Mouse (Mus musculus) ovary, postnatal 36 days (tissue): Measurements from ENCODE around the gene Zfp740.

Experiments
- DNase-seq: peaks from one replicate; pipeline ENCODE4 v3.0.0; 2022; ENCODE audit warnings: low spot score, mixed read lengths

The Zfp740 gene

DNA sequence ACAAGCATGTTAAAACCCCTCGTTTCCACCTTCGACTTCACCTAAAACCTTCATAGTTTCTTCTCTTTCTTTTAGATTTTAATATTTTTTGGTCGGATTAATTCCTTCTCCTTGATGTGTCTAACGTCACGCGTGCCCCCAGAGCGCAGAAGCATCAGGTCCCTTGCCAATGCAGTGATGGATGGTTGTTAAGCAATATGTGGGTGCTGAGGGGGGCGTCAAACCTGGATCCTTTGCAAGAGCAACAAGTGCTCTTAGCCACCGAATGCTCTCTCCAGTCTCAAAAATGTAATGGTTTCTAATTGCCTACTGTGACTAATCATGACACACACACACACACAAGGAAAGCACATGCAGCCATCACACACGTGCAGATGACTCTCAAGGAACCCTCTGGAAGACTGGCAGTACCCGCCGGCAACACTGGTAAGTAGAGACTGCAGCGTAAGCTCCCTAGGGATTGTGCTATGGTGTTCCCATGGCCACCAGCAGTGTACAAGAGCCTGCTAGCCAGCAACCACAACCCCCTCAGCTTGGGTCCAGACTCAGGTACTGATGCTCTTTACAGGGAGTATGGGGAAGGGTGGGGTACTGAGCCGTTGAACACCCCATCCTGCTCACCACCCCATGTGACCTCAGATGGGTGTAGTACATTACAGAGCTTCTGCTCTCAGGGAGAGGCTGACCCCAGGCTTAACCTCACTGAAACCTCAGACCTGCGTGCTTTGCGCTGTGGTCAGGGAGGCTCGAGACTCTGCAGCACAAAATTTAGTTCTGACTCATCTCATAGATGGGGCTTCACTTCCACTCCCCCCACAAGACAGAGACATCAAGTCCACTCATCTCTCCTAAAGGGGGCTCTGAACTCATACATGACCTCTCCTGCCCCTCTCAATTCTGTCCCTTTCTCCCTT is 27.6 kb downstream of the Zfp740 start:
- no peak for DNase-seq

DNA sequence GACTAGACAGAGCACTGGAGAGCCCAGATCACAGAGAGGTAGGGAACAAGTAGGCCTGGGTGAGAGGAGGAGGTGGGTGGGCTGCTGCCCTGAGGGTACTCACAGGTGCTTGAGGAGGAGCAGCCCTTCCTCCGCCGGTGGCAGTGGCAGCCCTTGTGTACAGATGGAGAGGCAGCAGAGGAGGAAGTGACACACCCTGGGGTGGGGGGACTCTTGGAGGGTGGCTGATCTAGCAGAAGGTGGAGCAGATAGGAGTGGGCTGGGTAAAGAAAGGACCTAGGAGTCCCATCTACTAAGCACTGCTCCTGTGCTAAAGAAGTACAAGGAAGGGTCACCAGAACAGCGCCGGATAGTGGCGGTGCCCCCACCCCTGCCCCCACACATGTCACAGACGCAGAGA is 28.7 kb downstream of the Zfp740 start, which contains the start of gene Itgb7:
Gene Itgb7 (minus strand): TSS at position 197 of the 400 bp plus-strand sequence.
- no peak for DNase-seq

DNA sequence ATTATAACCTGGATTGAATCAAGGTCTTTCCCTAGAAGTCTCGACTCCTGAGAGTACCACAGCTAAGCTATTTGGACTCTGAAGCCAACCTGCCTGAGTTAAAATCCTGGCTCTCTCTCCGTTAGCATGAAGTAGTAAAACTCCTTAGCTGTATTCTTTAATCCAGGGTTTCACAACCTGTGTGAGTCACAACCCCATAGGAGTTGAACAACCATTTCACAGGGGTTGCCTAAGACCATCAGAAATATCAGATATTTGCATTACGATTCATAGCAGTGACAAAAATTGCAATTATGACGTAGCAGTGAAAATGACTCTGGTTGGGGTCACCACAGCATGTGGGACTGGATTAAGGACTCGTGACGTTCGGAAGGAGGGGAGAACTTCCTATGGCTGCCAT is 29.7 kb downstream of the Zfp740 start:
- DNase-seq = no peak

DNA sequence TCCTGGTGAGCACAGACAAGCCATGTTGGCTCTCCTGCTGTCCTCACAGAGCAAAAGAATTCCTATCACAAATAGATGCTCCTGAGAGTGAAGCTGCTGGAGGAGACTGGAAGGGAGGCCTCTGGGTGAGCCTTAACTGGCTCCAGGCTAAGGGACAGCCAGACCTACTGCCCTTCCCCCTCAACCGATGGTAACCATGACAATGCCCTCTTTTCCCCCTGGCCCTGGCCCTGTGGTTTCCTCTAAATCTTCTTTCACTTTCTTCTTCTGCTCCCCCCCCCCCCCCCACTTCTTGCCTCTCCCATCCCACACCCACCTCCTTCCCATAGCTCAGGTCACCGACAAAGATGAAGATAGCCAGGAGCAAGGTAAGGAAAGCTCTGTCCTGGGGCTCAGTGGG is 30.8 kb downstream of the Zfp740 start:
- no peak for DNase-seq

DNA sequence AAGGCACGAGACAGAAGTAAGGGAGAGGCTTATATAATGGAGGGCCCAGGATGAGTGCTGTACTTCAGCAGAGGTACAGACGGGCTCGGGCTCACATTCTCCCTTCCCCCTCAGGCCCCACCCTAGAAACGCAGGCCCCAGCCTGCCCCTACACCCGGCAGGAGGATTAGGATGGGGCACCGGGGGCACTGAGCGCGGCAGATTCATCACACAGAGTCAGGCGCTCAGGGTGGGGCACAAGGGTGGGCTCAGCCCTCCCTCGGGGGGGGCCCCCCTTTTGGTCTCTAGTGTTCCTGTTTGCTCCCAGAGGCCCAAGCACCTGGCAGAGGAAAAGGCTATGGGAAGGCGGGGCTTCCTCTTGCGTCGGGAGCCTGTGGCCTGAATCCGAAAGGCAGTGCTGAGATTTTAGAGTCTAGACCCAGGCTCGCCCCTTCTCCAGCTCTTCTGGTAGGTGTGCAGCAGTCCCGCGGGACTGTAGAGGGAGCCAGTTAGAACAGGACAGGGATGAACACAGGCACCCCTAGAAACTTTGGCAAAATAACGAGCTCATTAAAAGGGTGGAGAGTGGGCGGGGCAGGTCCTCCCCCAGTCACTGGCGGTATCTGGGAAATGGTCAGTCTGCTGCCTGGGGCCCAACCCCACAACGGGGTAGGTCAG is 32.5 kb downstream of the Zfp740 start:
- no peak for DNase-seq

DNA sequence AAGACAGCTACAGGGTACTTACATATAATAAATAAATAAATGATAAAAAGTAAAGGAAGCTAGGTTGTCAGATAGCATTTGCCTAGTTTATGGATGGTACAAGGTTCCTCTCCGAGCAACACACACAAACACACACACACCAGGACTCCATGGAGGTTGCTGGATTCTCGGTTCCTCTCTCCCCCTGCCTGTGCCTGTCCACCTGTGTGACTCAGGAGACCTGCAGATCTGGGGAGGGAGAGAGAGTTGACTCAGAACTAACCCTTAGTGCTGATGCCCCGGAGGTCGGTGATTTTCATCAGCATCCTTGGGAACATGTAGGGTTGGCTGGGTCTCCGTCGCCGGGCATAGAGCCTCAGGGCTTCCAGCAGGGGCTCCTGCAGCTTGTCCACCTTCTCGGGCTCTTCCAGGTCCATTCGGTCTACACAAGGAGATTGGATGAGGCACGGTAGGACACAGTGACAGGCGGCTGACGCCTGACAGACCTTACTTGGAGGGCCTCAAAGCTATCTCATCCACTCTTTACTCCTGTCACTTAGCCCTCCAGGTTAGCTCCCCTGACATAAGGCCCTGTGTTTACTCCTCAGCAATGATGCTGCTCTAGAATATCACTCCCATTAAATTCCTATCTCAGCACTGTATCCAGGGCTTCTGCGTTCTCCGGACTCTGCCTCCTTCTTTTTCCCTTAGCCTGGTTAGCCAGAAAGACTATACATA is 35.7 kb downstream of the Zfp740 start:
- DNase-seq = no peak

DNA sequence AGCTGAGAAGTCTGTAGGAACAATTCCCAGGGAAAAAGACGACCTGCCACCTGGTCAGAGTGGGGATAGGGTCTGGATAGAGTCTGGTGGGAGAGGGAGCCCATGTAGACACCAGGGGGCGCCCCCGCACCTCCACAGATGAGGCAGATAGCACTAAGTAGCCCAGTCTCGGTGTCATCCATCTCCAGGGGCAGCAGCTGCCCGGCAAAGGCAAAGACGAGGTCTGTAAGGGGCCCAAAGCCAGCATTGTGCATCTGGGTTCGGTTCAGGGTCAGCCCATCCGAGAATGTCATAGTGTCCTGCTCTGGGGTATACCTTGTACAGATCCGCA is 36.2 kb downstream of the Zfp740 start:
- peak; percentile 79 for DNase-seq

DNA sequence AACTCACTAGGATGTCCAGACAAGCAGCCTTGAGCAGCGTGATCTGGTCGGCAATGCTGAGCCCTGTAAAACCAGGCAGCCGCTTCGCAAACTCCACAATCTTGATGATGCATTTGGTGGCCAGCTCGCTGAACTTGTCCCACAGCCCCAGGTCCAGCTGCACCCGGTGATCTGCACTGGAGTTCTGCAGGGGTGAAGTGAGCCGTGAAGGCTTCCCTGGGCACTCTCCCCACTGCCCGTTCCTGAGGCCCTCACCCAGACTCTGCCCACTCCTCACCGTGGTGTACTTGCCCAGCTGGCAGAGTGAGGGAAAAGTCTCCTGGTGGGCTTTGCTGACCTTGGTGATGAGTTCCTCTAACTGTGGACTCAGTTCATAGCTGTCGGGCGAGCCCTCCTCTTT is 36.8 kb downstream of the Zfp740 start:
- DNase-seq = no peak

DNA sequence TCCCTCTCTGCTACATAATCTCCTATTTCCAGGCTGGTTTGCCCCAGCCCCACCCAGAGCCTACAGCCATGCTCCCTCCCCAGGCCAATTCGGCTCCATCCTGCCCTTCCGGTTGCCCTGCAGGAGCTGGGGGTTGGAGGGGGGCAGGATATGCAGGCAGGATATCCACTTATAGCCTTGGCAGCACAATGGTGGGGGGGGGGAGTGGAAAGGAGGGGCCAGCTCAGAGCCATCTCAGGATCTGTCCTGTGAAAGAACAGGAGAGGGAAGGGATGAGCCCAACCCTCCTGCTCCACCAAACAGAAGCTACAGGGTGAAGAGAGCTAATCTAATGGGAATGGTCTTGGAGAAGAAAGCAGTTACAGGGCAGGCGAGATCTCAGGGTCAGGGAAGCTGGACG is 37.6 kb downstream of the Zfp740 start:
- DNase-seq = no peak

DNA sequence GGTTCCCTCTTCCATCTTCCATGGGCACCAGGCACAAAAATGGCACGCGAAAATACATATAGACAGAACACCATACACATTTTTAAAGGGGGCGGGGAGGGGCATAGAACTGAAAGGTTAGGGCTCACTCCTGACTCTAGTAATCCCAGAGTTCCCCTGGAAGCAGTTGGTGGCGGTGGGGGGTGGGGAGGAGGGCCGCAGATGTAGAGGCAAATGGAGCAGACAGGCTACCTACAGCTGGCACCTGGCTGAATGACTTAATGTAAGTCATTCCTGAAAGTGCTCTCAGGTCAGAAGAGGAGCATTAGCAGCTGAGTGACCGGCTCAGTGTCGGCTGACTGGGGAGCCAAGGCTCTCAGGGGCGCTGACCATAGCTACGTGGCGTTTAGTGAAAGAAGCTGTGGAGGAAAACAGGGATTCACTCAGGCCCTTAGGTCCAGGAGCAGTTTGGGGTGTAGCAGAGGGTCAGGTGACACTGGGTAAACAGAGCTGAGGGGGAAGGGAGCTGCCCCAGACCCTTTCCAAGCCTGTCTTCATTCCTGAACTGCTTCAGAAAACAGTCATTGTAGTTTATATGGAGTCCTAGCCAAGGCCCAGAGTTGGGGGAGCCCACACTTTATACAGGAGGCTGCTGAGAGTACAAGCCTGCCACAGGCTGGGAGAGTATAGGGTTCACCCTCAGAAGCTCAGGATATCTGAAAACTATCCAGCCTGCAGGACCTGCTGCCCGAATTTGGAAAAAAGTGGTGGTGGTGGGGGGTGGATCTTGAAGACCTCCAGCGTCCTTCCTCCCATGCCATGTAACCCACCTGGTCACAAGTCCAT is 39.6 kb downstream of the Zfp740 start:
- no peak for DNase-seq

DNA sequence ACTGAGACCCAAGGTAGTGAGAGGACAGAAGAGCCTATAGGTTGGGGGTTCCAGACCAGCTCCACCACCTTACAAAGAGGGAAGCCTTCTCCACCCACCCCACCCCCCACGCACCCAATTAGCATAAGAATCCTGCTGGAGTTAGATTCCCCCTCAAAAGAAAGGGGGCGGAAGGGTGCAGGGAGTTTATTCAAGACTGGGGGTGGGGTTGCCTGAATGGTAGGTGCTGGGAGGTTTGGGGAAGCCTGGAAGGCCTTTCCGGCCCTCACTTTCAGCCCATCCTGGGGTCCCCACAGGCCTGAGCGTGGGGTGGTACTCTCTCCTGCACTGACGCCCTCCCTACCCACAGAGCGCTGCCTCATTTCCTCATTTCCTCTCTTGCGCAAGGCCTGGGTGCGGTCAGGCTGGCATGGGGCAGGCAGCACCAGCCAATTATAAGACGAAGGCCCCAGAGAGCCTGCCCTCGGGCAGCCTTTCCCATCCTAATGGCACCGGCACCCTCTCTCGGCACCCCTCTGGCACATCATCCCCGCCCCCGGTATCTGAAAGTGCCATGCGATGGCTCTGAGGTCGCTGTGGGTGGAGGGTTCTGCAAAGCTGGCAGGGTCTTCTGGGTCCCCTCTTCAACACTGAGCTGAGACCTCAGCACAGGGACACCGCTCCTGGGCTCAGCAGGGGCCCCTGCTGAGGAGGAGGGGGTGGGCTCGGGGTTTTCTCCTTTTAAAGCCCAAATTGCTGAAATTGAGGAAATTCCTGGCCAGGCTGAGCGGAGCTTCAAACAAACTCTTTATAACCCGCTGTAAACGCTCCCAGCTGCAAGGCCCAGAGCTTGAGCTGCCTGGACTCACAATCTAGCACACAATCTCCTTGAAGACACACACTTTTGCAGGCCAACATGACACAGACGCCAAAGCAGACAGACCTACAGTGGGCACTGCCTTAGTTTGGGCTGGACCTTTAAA is 40.5 kb downstream of the Zfp740 start:
- peak; percentile 63 for DNase-seq

DNA sequence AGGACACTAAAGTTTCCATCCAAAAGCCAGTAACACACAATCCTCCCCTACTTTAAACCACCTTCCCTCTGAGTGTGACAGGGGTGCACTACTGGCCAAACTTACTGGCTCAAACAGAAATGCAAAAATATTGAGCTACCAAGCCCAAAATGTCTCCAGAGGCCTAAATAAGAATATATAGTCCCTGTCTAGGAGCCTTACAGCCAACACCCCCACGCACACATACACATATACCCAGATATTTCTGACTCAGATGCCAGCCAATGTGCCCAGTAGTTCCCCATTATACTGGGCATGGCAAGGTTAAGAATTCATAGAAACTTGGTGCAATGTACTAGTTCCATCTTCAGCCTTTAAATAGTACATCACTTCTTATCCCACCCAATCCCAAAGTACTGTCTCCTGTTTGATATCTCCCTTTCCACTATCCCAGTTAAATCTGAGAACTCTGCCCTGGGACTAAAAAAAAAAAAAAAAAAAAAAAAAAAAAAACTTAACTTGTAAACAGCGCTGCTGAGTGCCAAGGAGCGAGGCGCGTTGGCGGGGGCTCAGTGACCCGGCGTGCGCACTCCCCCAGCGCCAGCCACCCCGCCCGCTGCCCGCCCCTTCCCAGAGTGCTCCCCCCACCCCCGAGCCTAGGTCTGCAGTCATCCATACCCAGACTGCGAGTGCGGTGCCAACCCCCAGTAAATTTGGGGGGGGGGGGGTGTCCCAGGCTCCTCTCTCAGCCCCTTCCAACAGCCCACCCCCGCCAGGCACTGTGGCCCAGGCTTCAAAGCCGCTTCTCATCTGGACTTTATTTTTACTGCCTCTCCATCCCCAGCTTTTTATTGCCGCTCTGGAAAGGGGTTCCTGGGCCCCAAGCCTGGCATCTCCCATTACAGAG is 41.5 kb downstream of the Zfp740 start:
- peak; percentile 67 for DNase-seq

DNA sequence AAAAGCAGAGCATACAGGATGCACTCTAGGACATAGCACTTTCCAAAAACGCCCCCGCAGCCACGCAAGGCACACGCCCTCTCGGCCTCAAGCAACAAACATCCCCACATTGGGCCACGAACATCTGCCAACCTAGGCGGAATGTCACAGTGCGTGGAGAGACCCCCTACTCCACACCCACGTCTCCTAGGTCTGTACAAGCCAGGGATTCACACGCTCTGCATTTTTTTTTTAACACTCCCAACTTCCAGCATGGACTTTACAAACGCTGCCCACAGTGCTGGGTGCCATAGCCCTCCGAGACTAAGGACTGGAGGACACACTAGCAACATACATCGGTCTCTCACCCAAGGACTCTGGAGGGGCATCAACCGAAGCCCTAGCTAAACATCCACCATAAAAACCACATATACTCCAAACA is 42.4 kb downstream of the Zfp740 start:
- DNase-seq = no peak

DNA sequence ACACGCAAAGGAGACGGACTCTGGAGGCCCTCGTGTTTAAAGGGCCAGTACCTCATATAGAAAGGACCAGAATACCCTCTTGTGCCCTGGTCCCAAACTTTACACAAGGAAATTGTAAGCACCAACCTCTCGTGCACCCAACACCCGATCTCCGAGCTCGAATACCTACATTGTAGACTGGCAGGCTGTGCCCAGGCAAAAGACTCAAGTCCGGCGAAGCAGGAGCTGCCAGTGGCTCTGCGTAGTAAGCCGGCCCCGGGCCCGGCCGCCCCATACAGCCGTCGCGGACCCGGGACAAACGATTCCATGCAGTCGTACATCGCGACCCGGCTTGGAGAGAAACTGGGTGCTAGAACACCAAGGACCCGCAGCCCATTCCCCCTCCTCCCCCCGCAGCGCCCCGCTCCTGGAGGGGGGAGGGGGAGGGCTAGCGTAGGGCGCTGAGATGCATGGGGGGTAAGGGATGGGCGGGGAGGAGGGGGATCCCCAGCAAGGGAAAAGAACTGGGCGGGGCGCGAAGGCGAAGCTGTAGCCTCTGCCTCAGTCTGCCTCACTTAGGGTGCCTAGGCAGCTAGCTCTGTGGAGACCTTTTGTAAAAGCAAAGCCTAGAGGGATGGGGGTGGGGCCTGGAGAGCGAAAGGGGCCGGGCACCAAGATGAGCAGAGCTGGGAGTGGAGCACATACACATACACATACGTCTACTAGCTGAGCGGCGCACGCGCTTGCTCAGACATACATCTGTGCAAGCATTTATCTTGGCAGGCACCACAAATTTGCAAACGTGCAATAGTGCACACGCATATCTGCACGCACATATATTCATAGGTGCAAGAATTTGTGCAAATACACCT is 43.1 kb downstream of the Zfp740 start:
- DNase-seq = peak; percentile 70

DNA sequence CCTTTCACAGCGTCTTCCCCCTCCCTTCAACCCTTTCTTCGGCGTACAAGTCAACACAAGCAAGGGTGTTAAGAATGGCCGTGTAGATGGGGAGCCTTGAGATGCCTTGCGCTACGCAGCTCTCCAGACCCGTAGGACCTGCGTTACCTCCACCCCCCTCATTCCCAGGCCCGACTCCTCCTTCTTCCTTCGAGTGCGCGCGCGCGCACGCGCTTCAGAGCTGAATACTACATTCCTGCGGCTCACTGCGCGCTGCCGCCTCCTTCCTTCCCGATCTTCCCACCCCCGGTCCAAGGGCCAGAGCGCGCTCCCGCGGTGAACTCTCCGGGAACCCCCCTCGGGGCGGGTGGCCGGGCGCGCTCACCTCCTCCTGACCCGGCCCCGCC is 43.8 kb downstream of the Zfp740 start:
- peak; percentile 94 for DNase-seq

DNA sequence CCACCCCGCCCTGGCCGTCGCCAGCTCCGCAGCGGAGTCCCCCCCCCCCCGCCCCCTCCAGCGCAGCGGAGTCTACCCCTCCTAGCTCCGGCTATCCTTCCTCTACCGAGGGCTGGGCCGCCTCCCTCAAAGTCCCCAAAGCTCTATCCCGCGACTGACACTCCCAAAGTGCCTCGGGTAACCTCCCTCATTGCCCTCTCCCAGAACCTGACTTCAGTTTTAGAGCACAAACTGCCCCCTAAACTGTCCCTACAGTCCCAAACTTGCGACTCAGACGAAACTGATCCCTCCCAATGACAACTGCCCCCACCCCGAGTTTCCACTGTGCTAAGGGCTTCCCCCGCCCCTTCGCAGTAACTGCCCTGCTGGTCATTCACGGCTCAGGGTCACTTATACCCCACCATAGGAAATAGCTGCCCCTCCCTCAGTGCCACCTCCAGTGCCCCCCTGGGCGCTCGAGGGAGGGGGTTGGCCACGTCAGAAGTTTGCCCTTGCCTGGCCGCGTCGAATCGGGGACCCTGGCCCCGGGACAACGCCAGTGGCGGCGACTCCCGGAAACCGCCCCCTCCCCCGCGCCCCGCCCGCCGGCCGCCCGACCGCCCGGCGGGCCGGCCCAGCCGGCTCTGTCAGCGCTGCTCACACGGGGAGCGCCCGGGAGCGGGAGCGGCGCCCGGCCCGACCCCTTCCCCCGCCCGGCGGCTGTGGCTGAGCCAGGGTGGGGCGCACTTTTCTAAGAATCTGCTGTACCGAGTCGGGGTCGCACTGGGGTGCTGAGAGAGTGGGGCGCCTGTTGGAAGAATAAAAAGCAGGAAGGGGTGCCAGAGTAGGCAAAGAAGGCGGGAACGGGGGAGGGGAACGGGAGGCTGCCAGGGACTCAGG is 44.4 kb downstream of the Zfp740 start:
- DNase-seq = peak; percentile 79

DNA sequence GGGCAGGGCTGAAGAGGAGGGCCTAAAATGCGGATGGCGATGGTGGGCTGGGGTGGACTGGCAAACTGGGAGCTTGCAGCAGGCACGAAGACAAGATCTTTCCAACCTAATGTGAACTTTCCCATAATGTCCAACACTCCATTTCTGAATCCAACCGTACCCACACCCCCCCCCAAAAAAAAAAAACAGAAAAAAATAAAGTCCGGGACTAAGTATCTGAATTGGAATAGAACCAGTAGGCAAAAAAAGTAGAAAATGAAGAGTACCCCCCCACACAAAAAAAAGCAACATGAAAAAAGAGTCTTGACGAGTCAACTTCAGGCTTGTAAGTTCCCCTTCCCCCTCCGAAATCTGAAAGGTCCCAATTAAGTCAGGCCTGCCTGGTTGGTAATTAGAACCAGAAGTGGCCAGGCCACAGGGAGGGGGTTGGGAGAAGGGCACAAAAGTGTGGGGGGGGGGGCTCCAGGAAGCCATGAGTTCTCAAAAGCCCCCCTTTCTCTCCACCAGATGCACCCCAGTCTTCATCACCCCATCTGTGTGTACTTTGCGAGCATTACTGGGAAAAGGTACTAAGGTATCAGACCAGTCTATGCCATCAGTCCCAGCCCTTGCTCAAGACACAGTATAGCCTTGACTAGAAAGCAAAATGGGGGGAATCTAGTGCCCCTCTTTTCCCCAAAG is 45.2 kb downstream of the Zfp740 start:
- DNase-seq = no peak
